Mouse (Mus musculus) liver, embryonic 12.5 days (tissue): ENCODE data around the gene Arid2. TPM values are rescaled to one million over a fixed set of nuclear protein-coding genes. Genes with fewer than 3 reads are reported as not detected.
A peak's percentile ranks its signal among the peaks of the same experiment; 100 is the strongest.

Experiments used
- ATAC-seq: fragments of 200-750 bp; cut with Nextera tagmentation; 2 replicates; pipeline ENCODE4 v1.8.0; 2017; ENCODE audit warnings: moderate number of reproducible peaks, mild to moderate bottlenecking, moderate library complexity
- H3K27ac ChIP-seq: fragments of 300-500 bp; sonication (generic); 2 replicates; pipeline ENCODE4 v1.5.1; 2016; ENCODE audit warnings: mild to moderate bottlenecking
- H3K27me3 ChIP-seq: fragments of 300-500 bp; sonication (generic); replicated peaks from 2 replicates; pipeline ENCODE4 v1.6.1; 2016; ENCODE audit warnings: mild to moderate bottlenecking, moderate library complexity
- H3K36me3 ChIP-seq: fragments of 300-500 bp; sonication (generic); 2 replicates; pipeline ENCODE4 v1.6.1; 2016; ENCODE audit warnings: mild to moderate bottlenecking, moderate library complexity
- H3K4me1 ChIP-seq: fragments of 300-500 bp; sonication (generic); 2 replicates; pipeline ENCODE4 v1.6.1; 2016
- H3K4me2 ChIP-seq: fragments of 300-500 bp; sonication (generic); 2 replicates; pipeline ENCODE4 v1.6.1; 2016; ENCODE audit warnings: mild to moderate bottlenecking, moderate library complexity
- H3K4me3 ChIP-seq: fragments of 300-500 bp; sonication (generic); 2 replicates; pipeline ENCODE4 v1.5.1; 2016; ENCODE audit warnings: mild to moderate bottlenecking, moderate library complexity
- H3K9ac ChIP-seq: fragments of 300-500 bp; sonication (generic); 2 replicates; pipeline ENCODE4 v1.6.1; 2016; ENCODE audit warnings: mild to moderate bottlenecking, moderate library complexity
- H3K9me3 ChIP-seq: fragments of 300-500 bp; sonication (generic); replicated peaks from 2 replicates; pipeline ENCODE4 v1.6.1; 2016; ENCODE audit warnings: mild to moderate bottlenecking, moderate library complexity
- WGBS: fragments of 180-500 bp; shearing (Covaris S2); methylation state at CpG from one replicate; pipeline ENCODE4 v1.1.7; 2016; ENCODE audit not compliant: insufficient replicate concordance; 5-methylcytosine and 5-hydroxymethylcytosine counted together
- polyA plus RNA-seq: library from polyadenylated mRNA; unstranded; fragments of >200 nt; fragmentation: Nextera tagmentation; extraction: Ambion mirVana; gene quantifications from 2 replicates; pipeline ENCODE4 v1.2.1, GENCODE M21; 2016

The Arid2 gene
- polyA plus RNA-seq, 1 experiment from 2014 or later: 14.1 TPM

DNA sequence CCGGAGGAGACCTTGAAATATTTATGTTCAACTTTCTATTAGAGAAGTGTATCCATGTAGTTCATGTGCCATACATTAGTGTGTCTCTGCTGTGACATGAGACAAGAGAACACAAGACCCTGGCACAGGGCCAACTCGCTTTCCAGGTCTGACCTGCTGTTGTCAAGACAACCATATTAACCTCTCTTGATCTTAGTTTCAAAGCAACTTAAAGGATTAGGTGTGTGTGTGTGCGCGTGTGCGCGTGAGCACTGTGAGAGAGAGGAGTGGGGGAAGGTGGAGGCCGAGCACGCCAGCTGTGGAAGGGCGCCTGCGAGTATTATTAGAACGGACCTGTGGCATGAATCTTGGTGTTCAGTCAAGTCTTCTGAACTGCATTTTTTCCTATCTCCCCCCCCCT is 15.0 kb upstream of the Arid2 start:
- no peak overlapping the region for H3K4me3 ChIP-seq
- no peaks in the 10 kb centered on the region for H3K27me3 ChIP-seq
- H3K4me2 ChIP-seq: no peak overlapping the region
- H3K27ac ChIP-seq: no peak overlapping the region
- WGBS: 89% methylated on average over 11 of the region's 11 CpGs
- H3K4me1 ChIP-seq: peaks cover 31% of the 10 kb centered on the region
- ATAC-seq: no peak
- H3K9ac ChIP-seq: no peak overlapping the region
- no peaks in the 10 kb centered on the region; the same call in 1 of the 2 replicates for H3K9me3 ChIP-seq
- H3K36me3 ChIP-seq: peaks cover 59% of the 10 kb centered on the region

DNA sequence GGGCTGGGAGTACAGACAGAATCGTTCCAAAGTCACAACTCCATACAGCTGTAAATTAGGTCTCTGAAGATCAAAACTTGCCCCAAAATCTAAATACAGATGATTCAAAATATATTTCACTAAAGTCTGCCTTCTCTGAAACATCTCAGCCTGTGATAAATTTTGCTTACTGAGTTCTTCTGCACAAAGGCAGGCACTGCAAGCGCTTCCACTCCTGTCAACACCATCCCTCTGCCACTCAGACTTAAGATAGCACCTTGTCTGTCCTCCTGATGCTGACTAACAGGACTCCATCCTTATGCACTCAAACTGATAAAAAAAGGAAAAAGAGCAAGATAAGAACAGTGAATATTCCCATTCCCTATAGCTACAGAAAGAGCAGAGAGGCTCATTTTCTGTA is 13.0 kb upstream of the Arid2 start:
- Histone ChIP-seq H3K4me2 (no peak overlapping the region), H3K4me3 (no peak overlapping the region), H3K9ac (no peak overlapping the region), H3K27me3 (no peaks in the 10 kb centered on the region), H3K9me3 (no peaks in the 10 kb centered on the region), H3K4me1 (peaks cover 48% of the 10 kb centered on the region), H3K36me3 (peaks cover 57% of the 10 kb centered on the region), H3K27ac (0 out of 2 replicates have a peak overlapping the region, but pooled peaks have one; percentile 18)
- ATAC-seq: peak; percentile 36; the same call in 1 of the 2 replicates
- 72% methylated on average over 2 of the region's 2 CpGs for WGBS

DNA sequence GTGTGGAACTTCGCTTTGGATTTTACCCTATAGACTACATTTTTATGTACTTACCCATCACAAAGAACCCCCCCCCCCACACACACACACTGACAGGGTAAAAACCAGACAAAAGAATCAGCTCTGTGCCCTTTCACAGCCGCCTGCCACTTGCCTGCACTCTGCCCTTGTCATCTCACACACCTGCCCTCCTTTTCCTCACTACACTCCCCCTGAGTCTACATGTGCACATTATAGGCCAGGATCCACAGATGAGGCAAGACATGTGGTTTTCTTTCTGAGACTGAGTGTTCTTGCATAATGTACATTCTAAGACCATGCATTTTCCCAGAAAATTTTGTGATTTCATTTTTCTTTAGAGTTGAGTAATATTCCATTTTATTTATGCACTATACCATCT is 12.1 kb upstream of the Arid2 start:
- no peaks in the 10 kb centered on the region for H3K27me3 ChIP-seq
- peaks cover 53% of the 10 kb centered on the region for H3K4me1 ChIP-seq
- H3K4me3 ChIP-seq: no peak overlapping the region
- H3K27ac ChIP-seq: peak overlapping the region; percentile 77
- no peak for ATAC-seq
- WGBS: 69% methylated on average over 2 of the region's 2 CpGs
- no peak overlapping the region for H3K9ac ChIP-seq
- H3K9me3 ChIP-seq: no peaks in the 10 kb centered on the region
- H3K4me2 ChIP-seq: peak overlapping the region; percentile 56
- H3K36me3 ChIP-seq: peaks cover 59% of the 10 kb centered on the region

DNA sequence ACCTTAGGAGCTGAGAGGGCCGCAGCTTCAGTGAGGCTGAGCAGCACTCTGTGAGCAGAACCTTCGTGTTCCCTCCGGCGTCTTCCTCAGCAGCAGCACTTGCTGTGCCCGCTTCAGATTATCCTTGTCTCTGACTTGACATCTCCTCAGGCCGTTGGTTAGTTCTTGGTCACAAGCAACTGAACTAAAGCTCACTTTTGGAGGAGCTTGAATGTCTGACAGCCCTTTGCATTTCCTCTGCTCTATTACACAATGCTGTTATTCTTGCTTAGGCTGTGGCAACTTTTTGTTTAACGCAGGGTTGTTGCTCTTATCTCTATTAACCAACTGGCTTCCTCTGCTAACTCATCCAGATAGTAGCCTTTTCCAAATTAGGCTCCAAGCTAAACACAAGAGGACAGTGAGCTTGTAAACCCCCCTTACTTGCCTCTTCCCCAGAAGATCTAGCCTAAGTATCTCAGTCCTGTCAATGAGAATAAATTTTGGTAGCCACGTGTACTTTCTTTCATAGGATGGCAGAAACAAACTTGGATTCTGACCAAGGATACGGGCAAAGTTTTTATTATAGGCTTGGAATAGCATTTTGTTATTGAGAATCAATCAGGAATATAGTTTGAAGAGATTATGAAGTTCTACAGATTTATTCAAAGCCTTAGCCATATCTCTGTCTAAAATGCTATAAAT is 11.4 kb upstream of the Arid2 start:
- Histone ChIP-seq H3K4me2 (peak overlapping the region; percentile 56), H3K36me3 (peaks cover 66% of the 10 kb centered on the region), H3K9me3 (no peaks in the 10 kb centered on the region), H3K27ac (peak overlapping the region; percentile 77), H3K9ac (peak overlapping the region; percentile 25; the same call in 1 of the 2 replicates), H3K27me3 (no peaks in the 10 kb centered on the region), H3K4me1 (peaks cover 60% of the 10 kb centered on the region), H3K4me3 (peak overlapping the region; percentile 16)
- WGBS: 24% methylated on average over 9 of the region's 9 CpGs
- ATAC-seq: peak; percentile 87

DNA sequence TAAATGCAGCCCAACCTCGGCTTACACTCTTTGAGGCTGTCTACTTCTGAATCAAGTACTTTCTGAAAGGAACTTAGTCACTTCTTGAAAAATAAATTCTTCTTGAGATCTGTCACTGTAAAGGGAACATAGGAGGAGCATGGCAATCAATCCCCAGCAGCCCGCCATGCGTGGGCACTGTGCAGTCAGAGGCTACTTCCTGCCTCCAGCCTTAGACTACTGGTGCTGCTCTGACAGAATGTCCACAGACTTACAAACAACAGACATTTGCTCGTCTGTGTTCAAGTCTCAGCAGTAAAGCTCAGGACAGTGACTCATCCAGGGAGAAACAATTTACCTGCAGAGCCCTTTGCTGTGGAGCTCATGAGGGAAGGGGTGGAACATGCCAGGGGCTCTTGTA is 10.3 kb upstream of the Arid2 start:
- Histone ChIP-seq H3K36me3 (peaks cover 73% of the 10 kb centered on the region), H3K27me3 (no peaks in the 10 kb centered on the region), H3K9me3 (no peaks in the 10 kb centered on the region), H3K4me3 (no peak overlapping the region), H3K27ac (peak overlapping the region; percentile 78), H3K4me2 (peak overlapping the region; percentile 18), H3K9ac (peak overlapping the region; percentile 44; the same call in 1 of the 2 replicates), H3K4me1 (peaks cover 71% of the 10 kb centered on the region)
- 40% methylated on average over 4 of the region's 4 CpGs for WGBS
- ATAC-seq: no peak

DNA sequence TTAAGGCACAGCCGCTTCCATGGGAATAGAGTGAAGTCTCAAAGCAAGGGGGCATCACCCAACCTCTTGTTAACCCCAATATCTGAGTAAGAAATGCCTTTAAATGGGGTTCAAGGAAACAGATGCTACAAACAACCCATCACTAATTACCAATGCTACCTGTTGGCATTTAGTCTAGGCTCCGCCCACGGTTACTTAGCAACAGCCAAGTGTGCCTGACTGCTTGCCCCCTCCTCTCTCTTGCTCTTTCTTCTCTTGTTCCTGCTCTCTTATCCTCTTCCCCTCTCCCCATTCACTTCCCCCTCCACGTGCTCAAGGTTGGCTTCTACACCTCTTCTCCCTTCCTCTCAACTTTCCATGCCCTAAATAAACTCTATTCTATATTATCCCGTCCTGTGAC is 6.1 kb upstream of the Arid2 start:
- ATAC-seq: no peak
- H3K4me2 ChIP-seq: no peak overlapping the region
- no peaks in the 10 kb centered on the region for H3K9me3 ChIP-seq
- H3K27ac ChIP-seq: no peak overlapping the region
- no peaks in the 10 kb centered on the region for H3K27me3 ChIP-seq
- H3K9ac ChIP-seq: no peak overlapping the region
- WGBS: 74% methylated on average over 5 of the region's 5 CpGs
- no peak overlapping the region for H3K4me3 ChIP-seq
- H3K4me1 ChIP-seq: peaks cover 75% of the 10 kb centered on the region
- H3K36me3 ChIP-seq: peaks cover 59% of the 10 kb centered on the region

DNA sequence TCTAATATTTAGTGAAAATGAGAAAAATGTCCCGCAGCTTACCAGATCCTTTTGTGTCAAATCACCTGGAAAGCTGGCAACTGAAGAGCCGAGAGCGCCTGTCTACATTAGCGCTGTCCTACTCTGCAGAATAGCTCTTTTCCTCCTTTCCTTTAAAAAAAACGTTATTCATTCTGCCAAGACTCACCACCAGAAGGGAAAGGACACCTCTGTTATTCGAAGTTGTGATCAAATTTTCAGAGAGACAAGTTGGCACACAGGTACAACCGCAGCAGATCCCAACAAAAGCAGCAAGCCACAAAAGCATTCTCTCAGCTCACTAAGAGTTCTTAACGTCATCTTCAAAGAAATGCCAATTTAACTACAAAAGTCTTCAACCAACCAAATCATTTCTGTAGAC is 4.2 kb upstream of the Arid2 start:
- no peak for ATAC-seq
- WGBS: 82% methylated on average over 8 of the region's 8 CpGs
- Histone ChIP-seq H3K4me2 (peak overlapping the region; percentile 92), H3K9ac (0 out of 2 replicates have a peak overlapping the region, but pooled peaks have one; percentile 35), H3K4me1 (peaks cover 58% of the 10 kb centered on the region), H3K36me3 (peaks cover 44% of the 10 kb centered on the region), H3K27me3 (no peaks in the 10 kb centered on the region), H3K27ac (no peak overlapping the region), H3K4me3 (peak overlapping the region; percentile 89; the same call in 1 of the 2 replicates), H3K9me3 (no peaks in the 10 kb centered on the region)

DNA sequence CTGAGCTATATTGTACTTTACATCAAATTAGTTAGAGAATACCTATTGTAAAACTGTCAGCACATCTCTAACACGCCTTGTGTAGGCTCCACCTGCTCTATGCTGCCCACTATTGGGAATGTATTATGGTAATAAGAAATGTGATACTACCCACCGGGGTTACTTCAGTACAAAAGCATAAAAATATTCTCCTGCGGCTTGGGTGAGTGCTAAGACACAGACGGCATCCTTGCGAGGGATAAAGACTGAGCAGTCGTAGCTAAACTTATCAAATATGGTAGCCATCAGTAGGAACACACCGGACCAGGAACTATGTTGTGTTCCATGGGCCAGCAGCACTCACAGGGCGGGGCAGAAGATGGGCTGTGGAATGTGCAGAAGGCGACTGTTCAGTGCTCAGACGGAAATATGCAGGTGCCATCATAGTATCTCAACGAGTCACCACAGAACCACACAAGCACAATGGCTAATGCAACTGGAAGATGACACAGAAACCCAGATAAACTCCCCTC is 3.3 kb upstream of the Arid2 start:
- 13% methylated on average over 11 of the region's 11 CpGs for WGBS

DNA sequence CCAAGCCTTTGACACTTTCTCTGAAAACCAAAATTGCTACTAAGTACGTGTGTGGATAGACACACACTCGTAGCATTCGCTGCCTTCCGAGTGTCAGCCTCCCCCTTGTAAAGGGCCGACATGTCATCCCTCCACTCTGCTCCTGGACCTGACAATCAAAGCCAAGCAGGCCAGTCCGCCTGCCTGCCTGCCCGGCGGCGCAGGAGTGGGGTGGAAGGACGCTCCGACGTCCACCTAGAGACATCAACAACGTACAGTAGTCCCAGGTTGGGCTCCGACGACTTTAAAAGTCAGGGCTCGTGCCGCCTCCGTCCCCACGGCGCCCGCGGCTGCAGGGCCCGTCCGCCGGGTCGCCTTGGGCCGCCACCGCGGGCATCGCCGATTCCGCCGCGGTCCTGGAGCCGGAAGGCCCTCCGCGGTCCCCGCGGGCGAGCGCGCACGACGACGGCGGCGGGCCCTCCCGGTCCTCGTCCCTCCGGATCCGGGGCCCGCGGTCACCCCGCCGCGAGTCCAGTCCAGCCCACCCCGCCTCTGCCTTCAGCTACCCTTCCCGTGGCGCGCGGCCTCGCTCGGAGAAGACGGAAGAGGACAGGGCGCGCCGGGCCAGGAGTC is 2.5 kb upstream of the Arid2 start:
- under 1% methylated on average over 63 of the region's 67 CpGs for WGBS

More for the DNA sequence above, 3.3 kb upstream of the Arid2 start:
- H3K4me3 ChIP-seq: peak overlapping the region; percentile 89
- peaks cover 50% of the 10 kb centered on the region for H3K4me1 ChIP-seq
- peak overlapping the region; percentile 92 for H3K4me2 ChIP-seq
- H3K27me3 ChIP-seq: no peaks in the 10 kb centered on the region
- H3K36me3 ChIP-seq: peaks cover 36% of the 10 kb centered on the region
- H3K9me3 ChIP-seq: no peaks in the 10 kb centered on the region
- H3K27ac ChIP-seq: peak overlapping the region; percentile 99
- peak overlapping the region; percentile 98 for H3K9ac ChIP-seq
- no peak for ATAC-seq

DNA sequence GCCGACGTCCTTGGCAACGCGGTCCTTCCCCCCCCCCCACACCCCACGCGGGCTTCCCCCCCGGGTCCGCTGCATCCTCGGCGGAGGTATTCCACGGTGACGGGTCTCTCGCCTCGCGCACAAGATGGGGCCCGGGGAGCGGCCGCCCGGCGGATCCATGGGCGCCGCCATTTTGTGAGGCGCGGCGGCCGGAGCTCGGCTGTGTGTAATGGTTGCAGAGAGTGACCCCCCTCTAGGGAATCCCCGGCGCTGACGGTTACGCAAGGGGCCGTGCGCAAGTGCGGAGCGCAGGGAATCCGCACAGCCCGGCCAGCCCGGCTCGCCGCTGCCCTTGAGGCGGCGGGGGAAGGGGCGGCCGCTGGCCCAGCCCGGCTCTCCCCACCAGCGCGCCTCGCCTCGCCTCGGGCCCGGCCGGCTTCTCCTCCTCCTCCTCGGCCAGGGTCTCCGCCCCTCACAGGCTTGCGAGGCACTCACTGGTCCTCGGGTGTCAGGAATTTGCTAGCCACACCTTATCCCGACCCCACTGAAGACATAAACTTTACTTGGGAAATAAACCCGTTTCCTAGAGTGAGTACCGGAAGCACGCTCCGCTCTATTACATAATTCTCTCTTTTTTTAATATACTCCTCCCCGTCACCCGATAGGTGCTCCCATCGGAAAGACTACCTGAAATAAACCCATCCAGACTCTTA is 1.8 kb upstream of the Arid2 start:
- Histone ChIP-seq H3K4me1 (peaks cover 45% of the 10 kb centered on the region), H3K4me2 (peak overlapping the region; percentile 92), H3K4me3 (peak overlapping the region; percentile 89), H3K36me3 (peaks cover 21% of the 10 kb centered on the region), H3K27ac (peak overlapping the region; percentile 99), H3K27me3 (no peaks in the 10 kb centered on the region), H3K9ac (peak overlapping the region; percentile 98), H3K9me3 (no peaks in the 10 kb centered on the region)
- WGBS: under 1% methylated on average over 62 of the region's 64 CpGs
- peak; percentile 71 for ATAC-seq

More for the DNA sequence above, 2.5 kb upstream of the Arid2 start:
- Histone ChIP-seq H3K9ac (peak overlapping the region; percentile 98), H3K9me3 (no peaks in the 10 kb centered on the region), H3K27ac (peak overlapping the region; percentile 99), H3K36me3 (peaks cover 28% of the 10 kb centered on the region), H3K4me2 (peak overlapping the region; percentile 92), H3K4me3 (peak overlapping the region; percentile 89), H3K4me1 (peaks cover 48% of the 10 kb centered on the region), H3K27me3 (no peaks in the 10 kb centered on the region)
- ATAC-seq: peak; percentile 22

DNA sequence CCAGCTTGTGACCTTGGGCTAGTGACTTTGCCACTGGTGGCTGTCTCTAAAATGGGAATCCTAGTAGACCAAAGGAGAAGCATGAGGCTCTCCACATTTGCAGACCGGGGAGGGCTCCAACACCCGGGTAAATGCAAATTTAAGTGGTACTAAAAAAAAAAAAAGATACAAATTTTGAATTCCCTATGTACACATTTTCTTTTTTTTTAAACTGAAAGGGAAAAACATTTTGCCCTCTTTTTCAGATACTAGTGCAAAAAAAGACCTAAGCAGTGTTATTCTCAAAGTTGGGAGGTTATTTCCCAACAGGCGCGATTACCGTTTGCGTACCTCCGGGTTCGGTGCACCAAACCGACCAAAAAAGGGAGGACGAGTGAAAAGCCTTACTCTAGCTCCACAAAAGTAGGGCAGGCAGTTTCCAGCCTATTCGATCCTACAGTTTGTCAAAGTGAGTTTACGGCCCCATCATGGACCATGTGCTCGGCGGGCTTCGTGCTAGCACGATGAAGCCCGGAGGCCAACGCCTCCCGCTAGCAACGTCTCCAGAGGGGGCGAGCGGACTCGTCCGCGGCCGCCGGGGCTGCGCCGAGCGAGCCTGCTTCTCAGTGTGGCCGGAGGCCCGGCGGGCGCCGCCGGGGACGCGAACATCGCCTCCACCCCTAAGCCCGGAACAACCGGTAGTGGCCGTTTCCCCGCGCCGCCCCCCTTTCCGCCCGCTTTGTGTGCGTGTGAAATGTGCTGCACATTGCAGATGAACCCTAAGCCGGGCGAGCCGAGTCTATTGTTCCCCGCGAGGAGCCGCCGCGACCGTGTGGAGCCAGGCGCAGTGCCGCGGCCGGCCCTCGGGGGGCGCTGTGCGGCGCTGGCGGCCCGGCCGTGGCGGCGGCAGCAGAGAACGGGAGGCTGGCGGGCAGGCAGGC is 1.0 kb upstream of the Arid2 start:
- Histone ChIP-seq H3K4me1 (peaks cover 40% of the 10 kb centered on the region), H3K9me3 (no peaks in the 10 kb centered on the region), H3K36me3 (peaks cover 14% of the 10 kb centered on the region), H3K4me3 (peak overlapping the region; percentile 89), H3K27ac (peak overlapping the region; percentile 99), H3K4me2 (peak overlapping the region; percentile 92), H3K27me3 (no peaks in the 10 kb centered on the region), H3K9ac (peak overlapping the region; percentile 98)
- under 1% methylated on average over 72 of the region's 72 CpGs for WGBS
- peak; percentile 69 for ATAC-seq
